11 mouse cellular contexts compared by ENCODE assay signal in the genomic region with DNA sequence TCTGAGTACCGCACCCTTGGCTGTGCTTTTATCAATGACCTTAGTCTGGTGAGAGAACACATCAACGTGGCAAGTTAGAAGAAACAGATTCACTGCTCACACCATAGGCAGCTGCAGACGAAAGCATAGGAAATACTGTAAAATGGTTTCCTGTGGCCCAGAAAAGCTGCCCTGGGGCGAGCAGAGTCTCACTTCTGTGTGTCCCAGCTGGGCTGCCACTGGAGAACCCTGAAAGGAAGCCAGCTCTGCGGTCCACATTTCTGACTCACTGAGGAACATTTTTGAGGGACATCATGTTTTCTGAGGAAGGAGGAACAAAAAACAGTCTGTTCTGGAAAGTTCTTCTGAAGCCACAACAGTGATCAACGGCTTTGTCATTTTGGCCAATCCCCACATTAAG. TPM values are rescaled to one million over a fixed set of nuclear protein-coding genes. Genes with fewer than 3 reads are reported as not detected.
DNase-seq lines count a peak whose midpoint lies in the region; ATAC-seq lines count a peak whose summit lies in the region.
"Had no signal": no experiment of that assay in that cellular context is flagged by ENCODE, and none has a peak within 500 bp of the region (broad histone marks: within the 10 kb centered on the region; RNA-seq: fewer than 3 reads in every experiment).

No protein-coding gene starts in this region.

- ATAC-seq in activated CD4-positive, CD25-positive, alpha-beta regulatory T cell, adult 4 months, result peak; percentile 20
- ATAC-seq in midbrain, embryonic 11.5 days (ENCODE audit: low FRiP score), result no peak

- H3K9ac ChIP-seq in midbrain, embryonic 11.5 days (ENCODE audit: low read length), result no peak overlapping the region
- H3K9ac ChIP-seq: embryonic facial prominence, embryonic 15.5 days; hindbrain, embryonic 13.5 days; lung, embryonic 15.5 days had no signal

- 88% methylated on average over 6 of the region's 6 CpGs for WGBS in midbrain, embryonic 11.5 days

- H3K27me3 ChIP-seq in midbrain, embryonic 11.5 days (ENCODE audit: control insufficient read depth, insufficient read depth, low read length), result no peaks in the 10 kb centered on the region
- H3K27me3 ChIP-seq: embryonic facial prominence, embryonic 15.5 days; hindbrain, embryonic 13.5 days; lung, embryonic 15.5 days had no signal

- H3K4me3 ChIP-seq in midbrain, embryonic 11.5 days (ENCODE audit: low read depth, low read length), result no peak overlapping the region
- H3K4me3 ChIP-seq: embryonic facial prominence, embryonic 15.5 days; hindbrain, embryonic 13.5 days; lung, embryonic 15.5 days had no signal

- H3K4me1 ChIP-seq in midbrain, embryonic 11.5 days (ENCODE audit: control insufficient read depth, insufficient read depth, low read length), result no peaks in the 10 kb centered on the region
- H3K4me1 ChIP-seq: embryonic facial prominence, embryonic 15.5 days; hindbrain, embryonic 13.5 days; lung, embryonic 15.5 days had no signal

- no peaks in the 10 kb centered on the region for H3K9me3 ChIP-seq in midbrain, embryonic 11.5 days (ENCODE audit: control insufficient read depth, low read length)
- H3K9me3 ChIP-seq: embryonic facial prominence, embryonic 15.5 days; hindbrain, embryonic 13.5 days; lung, embryonic 15.5 days had no signal

- no peaks in the 10 kb centered on the region for H3K36me3 ChIP-seq in midbrain, embryonic 11.5 days (ENCODE audit: control insufficient read depth, insufficient read depth, low read length)
- H3K36me3 ChIP-seq: embryonic facial prominence, embryonic 15.5 days; hindbrain, embryonic 13.5 days; lung, embryonic 15.5 days had no signal

- peak; percentile 76 to 88 for DNase-seq in heart, adult 18-20 months
- DNase-seq in heart, postnatal 4 days, result no peak
- DNase-seq in heart, adult 8-10 months (ENCODE audit: low spot score), result peak; percentile 76
- peak; percentile 29 for DNase-seq in naive thymus-derived CD4-positive, alpha-beta T cell, adult 2 months (ENCODE audit: low read depth)
- no peak for DNase-seq in cerebellum, postnatal 14 days
- DNase-seq in midbrain, embryonic 11.5 days (ENCODE audit: low spot score, missing footprints), result no peak
- no peak for DNase-seq in layer of hippocampus, postnatal 14 days (ENCODE audit: low spot score in 2 of 2)

- no peak overlapping the region for H3K27ac ChIP-seq in midbrain, embryonic 11.5 days (ENCODE audit: low read depth, low read length)
- H3K27ac ChIP-seq: embryonic facial prominence, embryonic 15.5 days; hindbrain, embryonic 13.5 days; lung, embryonic 15.5 days had no signal

- no peak overlapping the region for H3K4me2 ChIP-seq in midbrain, embryonic 11.5 days
- H3K4me2 ChIP-seq: embryonic facial prominence, embryonic 15.5 days; hindbrain, embryonic 13.5 days; lung, embryonic 15.5 days had no signal

RNA-seq across cellular contexts. Expression of gene Rab21, which starts 13.1 kb away (rescaled TPM):
- total RNA-seq in heart, adult 18-20 months (2021), result 10 to 100 TPM; 77.8 to 81.0 TPM
- 10 to 100 TPM; 57.3 to 58.2 TPM for total RNA-seq in heart, postnatal 4 days (2021)
- polyA plus RNA-seq in activated CD4-positive, CD25-positive, alpha-beta regulatory T cell, adult 4 months (2017; shearing (Covaris generic)), result 10 to 100 TPM; 21.3 to 26.2 TPM
- 10 to 100 TPM; 74.8 to 90.9 (median 80.1) TPM for total RNA-seq in heart, adult 8-10 months (2022)
- 9.7 and 9.8 TPM in 2 replicates for polyA plus RNA-seq in midbrain, embryonic 11.5 days (2014; fragmentation: Nextera tagmentation; extraction: Ambion mirVana)
- 10 to 100 TPM; 54.4 to 55.4 TPM for total RNA-seq in layer of hippocampus, postnatal 14 days (2021)

RNA-seq across cellular contexts. Expression of gene Tmem19, which starts 33.8 kb away (rescaled TPM):
- total RNA-seq in heart, adult 18-20 months (2021), result 10 to 100 TPM; 11.2 to 16.9 TPM
- 10 to 100 TPM; 17.5 to 17.6 TPM for total RNA-seq in heart, postnatal 4 days (2021)
- polyA plus RNA-seq in activated CD4-positive, CD25-positive, alpha-beta regulatory T cell, adult 4 months (2017; shearing (Covaris generic)), result 10 to 100 TPM; 41.0 to 44.7 TPM
- 10 to 100 TPM in 3 of 4 experiments, 1 to 10 TPM in 1; 9.9 to 12.7 (median 11.3) TPM for total RNA-seq in heart, adult 8-10 months (2022)
- 39.7 and 42.2 TPM in 2 replicates for polyA plus RNA-seq in midbrain, embryonic 11.5 days (2014; fragmentation: Nextera tagmentation; extraction: Ambion mirVana)
- total RNA-seq in layer of hippocampus, postnatal 14 days (2021), result 10 to 100 TPM; 50.7 to 53.0 TPM

RNA-seq across cellular contexts. Expression of gene Thap2, which starts 55.7 kb away (rescaled TPM):
- 1 to 10 TPM; 8.7 to 9.3 TPM for total RNA-seq in heart, adult 18-20 months (2021)
- total RNA-seq in heart, postnatal 4 days (2021), result 1 to 10 TPM; 4.5 to 6.7 TPM
- polyA plus RNA-seq in activated CD4-positive, CD25-positive, alpha-beta regulatory T cell, adult 4 months (2017; shearing (Covaris generic)), result 10 to 100 TPM; 12.8 to 13.7 TPM
- total RNA-seq in heart, adult 8-10 months (2022), result 10 to 100 TPM in 1 of 4 experiments, 1 to 10 TPM in 3; 5.2 to 10.6 (median 7.1) TPM
- 23.6 and 24.0 TPM in 2 replicates for polyA plus RNA-seq in midbrain, embryonic 11.5 days (2014; fragmentation: Nextera tagmentation; extraction: Ambion mirVana)
- 10 to 100 TPM; 10.2 to 13.5 TPM for total RNA-seq in layer of hippocampus, postnatal 14 days (2021)

RNA-seq across cellular contexts. Expression of gene Zfc3h1, which starts 56.2 kb away (rescaled TPM):
- 10 to 100 TPM; 10.7 to 12.8 TPM for total RNA-seq in heart, adult 18-20 months (2021)
- 10 to 100 TPM; 23.1 to 23.5 TPM for total RNA-seq in heart, postnatal 4 days (2021)
- polyA plus RNA-seq in activated CD4-positive, CD25-positive, alpha-beta regulatory T cell, adult 4 months (2017; shearing (Covaris generic)), result 10 to 100 TPM; 23.2 to 35.4 TPM
- 10 to 100 TPM; 11.2 to 14.3 (median 13.8) TPM for total RNA-seq in heart, adult 8-10 months (2022)
- polyA plus RNA-seq in midbrain, embryonic 11.5 days (2014; fragmentation: Nextera tagmentation; extraction: Ambion mirVana), result 21.2 and 25.6 TPM in 2 replicates
- 10 to 100 TPM; 53.3 to 57.6 TPM for total RNA-seq in layer of hippocampus, postnatal 14 days (2021)

Comparison
In these comparisons a context has a peak if more than half of its experiments do, and no peak if none do; other contexts are left out.
1. DNase-seq: peak in heart, adult 18-20 months (2 of 2), heart, adult 8-10 months (single experiment) and naive thymus-derived CD4-positive, alpha-beta T cell, adult 2 months (single experiment); none in heart, postnatal 4 days (single experiment), cerebellum, postnatal 14 days (0 of 2), midbrain, embryonic 11.5 days (single experiment) and layer of hippocampus, postnatal 14 days (0 of 2).